23 mouse cellular contexts compared by ENCODE assay signal in genomic region chrX:153211101-153211500, GRCm38 (mm10).
"Had no signal": no experiment of that assay in that cellular context is flagged by ENCODE, and none has a peak within 500 bp of the region (broad histone marks: within the 10 kb centered on the region; RNA-seq: fewer than 3 reads in every experiment).

No protein-coding gene starts in this region.

- H3K9me3 ChIP-seq: limb, embryonic 12.5 days; limb, embryonic 15.5 days; midbrain, embryonic 12.5 days; midbrain, embryonic 15.5 days; neural tube, embryonic 13.5 days; stomach, embryonic 15.5 days had no signal

- H3K36me3 ChIP-seq: limb, embryonic 12.5 days; limb, embryonic 15.5 days; midbrain, embryonic 12.5 days; midbrain, embryonic 15.5 days; neural tube, embryonic 13.5 days; stomach, embryonic 15.5 days had no signal

- DNase-seq: kidney, adult 11 months; kidney, adult 9 months; kidney, postnatal 14 days; kidney, postnatal 4 days; left cerebral cortex, postnatal 4 days; liver, postnatal 0 days; lung, embryonic 14.5 days; right cerebral cortex, postnatal 25 days; spleen, adult 18-20 months; thymus, adult 2 months; thymus, postnatal 14 days; thymus, postnatal 4 days had no signal

- H3K4me3 ChIP-seq: limb, embryonic 12.5 days; limb, embryonic 15.5 days; midbrain, embryonic 12.5 days; midbrain, embryonic 15.5 days; myocyte; neural tube, embryonic 13.5 days; stomach, embryonic 15.5 days had no signal

- ATAC-seq: liver, postnatal 0 days; lung, postnatal 0 days; midbrain, embryonic 15.5 days had no signal

- H3K4me2 ChIP-seq: limb, embryonic 12.5 days; limb, embryonic 15.5 days; liver, embryonic 11.5 days; lung, embryonic 14.5 days; midbrain, embryonic 12.5 days; midbrain, embryonic 15.5 days; neural tube, embryonic 13.5 days; stomach, embryonic 15.5 days had no signal

- H3K27me3 ChIP-seq: limb, embryonic 15.5 days; midbrain, embryonic 12.5 days; midbrain, embryonic 15.5 days; neural tube, embryonic 13.5 days; stomach, embryonic 15.5 days had no signal

- H3K9ac ChIP-seq: limb, embryonic 12.5 days; limb, embryonic 15.5 days; liver, embryonic 14.5 days; liver, postnatal 0 days; lung, embryonic 14.5 days; midbrain, embryonic 12.5 days; midbrain, embryonic 15.5 days; neural tube, embryonic 13.5 days; stomach, embryonic 15.5 days had no signal

- H3K27ac ChIP-seq: limb, embryonic 12.5 days; limb, embryonic 15.5 days; liver, embryonic 14.5 days; macrophage; midbrain, embryonic 12.5 days; midbrain, embryonic 15.5 days; neural tube, embryonic 13.5 days; stomach, embryonic 15.5 days had no signal

- H3K4me1 ChIP-seq: limb, embryonic 12.5 days; limb, embryonic 15.5 days; midbrain, embryonic 12.5 days; midbrain, embryonic 15.5 days; neural tube, embryonic 13.5 days; stomach, embryonic 15.5 days had no signal
